Mouse (Mus musculus) C2C12 (cell line): Measurements from ENCODE around the gene Rev3l.

Source experiments
- CEBPB ChIP-seq: IDR thresholded peaks from one replicate; pipeline ENCODE4 v1.6.1; 2011; ENCODE audit warnings: low read depth, mild to moderate bottlenecking, control low read depth, moderate library complexity
- CTCF ChIP-seq: IDR thresholded peaks from one replicate; pipeline ENCODE4 v1.5.1; 2011; ENCODE audit not compliant: control insufficient read depth, insufficient read depth, insufficient read length
- FOSL1 ChIP-seq: IDR thresholded peaks from one replicate; pipeline ENCODE4 v1.8.0; 2011; ENCODE audit warnings: mild to moderate bottlenecking, low read length; ENCODE audit not compliant: poor library complexity, insufficient read depth, severe bottlenecking
- MAX ChIP-seq: IDR thresholded peaks from one replicate; pipeline ENCODE4 v1.6.1; 2011; ENCODE audit warnings: mild to moderate bottlenecking, control low read depth
- USF1 ChIP-seq: IDR thresholded peaks from one replicate; pipeline ENCODE4 v1.6.1; 2011; ENCODE audit warnings: low read depth, mild to moderate bottlenecking, control low read depth, moderate library complexity

- TF ChIP-seq CTCF = no peak
- no peak for TF ChIP-seq MAX
- TF ChIP-seq FOSL1 = no peak
- no peak for TF ChIP-seq USF1
- no peak for TF ChIP-seq CEBPB
Observed at GRCm38 (mm10) chr10:39772259-39772658, 40.3 kb downstream of the Rev3l start.
